Mouse (Mus musculus) midbrain, embryonic 14.5 days (tissue): ENCODE results near the gene Nrm. TPM values are rescaled to one million over a fixed set of nuclear protein-coding genes. Genes with fewer than 3 reads are reported as not detected.
A peak's percentile ranks its signal among the peaks of the same experiment; 100 is the strongest.

Experiments
- ATAC-seq: fragments of 200-750 bp; cut with Nextera tagmentation; 2 replicates; pipeline ENCODE4 v1.8.0; 2017; ENCODE audit warnings: moderate number of reproducible peaks, moderate library complexity; ENCODE audit not compliant: low FRiP score, low TSS enrichment
- DNase-seq: peaks from one replicate; pipeline ENCODE4 v3.0.0-alpha.2; 2015
- H3K27ac ChIP-seq: fragments of 300-500 bp; sonication (generic); replicated peaks from 2 replicates; pipeline ENCODE4 v1.5.1; 2014; ENCODE audit warnings: mild to moderate bottlenecking, low read depth, low read length, moderate library complexity
- H3K27me3 ChIP-seq: fragments of 300-500 bp; sonication (generic); 2 replicates; pipeline ENCODE4 v1.6.1; 2014; ENCODE audit warnings: low read length, control low read depth, mixed read lengths; ENCODE audit not compliant: control insufficient read depth, insufficient read depth
- H3K36me3 ChIP-seq: fragments of 300-500 bp; sonication (generic); 2 replicates; pipeline ENCODE4 v1.6.1; 2014; ENCODE audit warnings: low read length, control low read depth; ENCODE audit not compliant: control insufficient read depth, insufficient read depth
- H3K4me1 ChIP-seq: fragments of 300-500 bp; sonication (generic); 2 replicates; pipeline ENCODE4 v1.6.1; 2014; ENCODE audit warnings: mild to moderate bottlenecking, antibody characterized with exemption, low read length, control low read depth; ENCODE audit not compliant: control insufficient read depth, insufficient read depth
- H3K4me2 ChIP-seq: fragments of 300-500 bp; sonication (generic); 2 replicates; pipeline ENCODE4 v1.6.1; 2014; ENCODE audit warnings: mild to moderate bottlenecking, low read length, moderate library complexity
- H3K4me3 ChIP-seq: fragments of 300-500 bp; sonication (generic); replicated peaks from 2 replicates; pipeline ENCODE4 v1.5.1; 2014; ENCODE audit warnings: low read depth, low read length
- H3K9ac ChIP-seq: fragments of 300-500 bp; sonication (generic); replicated peaks from 2 replicates; pipeline ENCODE4 v1.6.1; 2014; ENCODE audit warnings: mild to moderate bottlenecking, low read length, moderate library complexity
- H3K9me3 ChIP-seq: fragments of 300-500 bp; sonication (generic); 2 replicates; pipeline ENCODE4 v1.6.1; 2016; ENCODE audit warnings: low read length, control low read depth, mixed read lengths; ENCODE audit not compliant: control insufficient read depth
- WGBS: fragments of 180-500 bp; shearing (Covaris S2); extraction: QIAGEN DNeasy Blood & Tissue Kit; methylation state at CpG from one replicate; pipeline ENCODE4 v1.1.7; 2014; 5-methylcytosine and 5-hydroxymethylcytosine counted together
- polyA plus RNA-seq: library from polyadenylated mRNA; unstranded; fragments of >200 nt; fragmentation: Nextera tagmentation; extraction: Ambion mirVana; gene quantifications from 2 replicates; pipeline ENCODE4 v1.2.1, GENCODE M21; 2014

Gene Nrm
- polyA plus RNA-seq, 1 experiment from 2014 or later, result 20.2 TPM

DNA sequence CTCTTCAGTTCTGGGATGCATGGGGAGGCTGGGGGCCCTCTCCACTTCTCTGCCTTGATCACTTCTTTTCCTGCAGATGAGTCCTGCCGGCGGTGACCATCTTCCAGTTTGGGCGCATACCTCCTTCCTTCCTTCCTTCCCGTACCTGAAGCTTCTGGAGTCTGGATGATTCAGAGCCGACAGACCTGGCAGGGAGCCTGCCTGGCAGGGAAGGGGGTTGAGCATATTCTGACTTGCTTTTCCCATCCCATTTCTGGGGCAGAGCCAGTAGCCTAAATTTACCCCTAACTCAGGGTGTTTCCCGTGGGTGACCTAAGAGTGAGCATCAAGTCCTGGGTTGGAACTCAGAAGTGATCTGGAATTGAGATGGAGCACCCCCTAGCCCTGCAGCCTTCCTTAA, 13.6 kb downstream of the Nrm start:
- ATAC-seq, result no peak
- 93% methylated on average over 6 of the region's 6 CpGs for WGBS

GRCm38 (mm10) chr17:35879245-35880057, 18.3 kb downstream of the Nrm start, which contains the start of gene Dhx16:
Gene Dhx16, plus strand, starts transcription at chr17:35879819.
- Histone ChIP-seq H3K36me3 (peaks cover 53% of the 10 kb centered on the region), H3K4me1 (peaks cover 9% of the 10 kb centered on the region), H3K4me2 (peak within 1 kb of the TSS; percentile 80), H3K9ac (peak within 1 kb of the TSS; percentile 75), H3K27ac (peak within 1 kb of the TSS; percentile 73), H3K4me3 (peak within 1 kb of the TSS; percentile 98), H3K9me3 (no peaks in the 10 kb centered on the region), H3K27me3 (no peaks in the 10 kb centered on the region)
- 6% methylated on average over 66 of the region's 66 CpGs for WGBS
- peak; percentile 98 for DNase-seq
- peak; percentile 88 for ATAC-seq

More for the DNA sequence above, 13.6 kb downstream of the Nrm start:
- no peak overlapping the region for H3K27ac ChIP-seq
- H3K4me2 ChIP-seq, result no peak overlapping the region
- peaks cover 22% of the 10 kb centered on the region for H3K4me1 ChIP-seq
- DNase-seq, result no peak
- no peaks in the 10 kb centered on the region for H3K9me3 ChIP-seq
- H3K9ac ChIP-seq, result no peak overlapping the region
- peaks cover 39% of the 10 kb centered on the region for H3K36me3 ChIP-seq
- no peaks in the 10 kb centered on the region for H3K27me3 ChIP-seq
- H3K4me3 ChIP-seq, result no peak overlapping the region

DNA sequence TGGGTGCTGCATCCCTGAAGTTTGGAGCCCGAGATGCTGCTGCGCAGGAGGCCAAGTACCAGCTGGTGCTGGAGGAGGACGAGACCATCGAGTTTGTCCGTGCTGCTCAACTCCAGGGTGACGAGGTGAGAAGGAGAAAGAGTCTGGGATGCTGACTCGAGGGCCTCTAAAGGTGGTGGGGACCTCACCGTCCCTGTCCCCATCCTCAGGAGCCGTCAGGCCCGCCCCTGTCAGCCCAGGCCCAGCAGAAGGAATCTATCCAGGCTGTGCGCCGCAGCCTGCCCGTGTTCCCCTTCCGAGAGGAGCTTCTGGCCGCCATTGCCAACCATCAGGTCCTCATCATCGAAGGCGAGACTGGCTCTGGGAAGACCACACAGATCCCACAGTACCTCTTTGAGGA, 21.8 kb downstream of the Nrm start:
- H3K27ac ChIP-seq, result no peak overlapping the region
- peaks cover 64% of the 10 kb centered on the region for H3K36me3 ChIP-seq
- no peak overlapping the region for H3K4me2 ChIP-seq
- peaks cover 9% of the 10 kb centered on the region for H3K4me1 ChIP-seq
- H3K27me3 ChIP-seq, result no peaks in the 10 kb centered on the region
- H3K9me3 ChIP-seq, result no peaks in the 10 kb centered on the region
- H3K4me3 ChIP-seq, result no peak overlapping the region
- H3K9ac ChIP-seq, result no peak overlapping the region
- ATAC-seq (no peak), DNase-seq (no peak)
- 96% methylated on average over 17 of the region's 17 CpGs for WGBS

DNA sequence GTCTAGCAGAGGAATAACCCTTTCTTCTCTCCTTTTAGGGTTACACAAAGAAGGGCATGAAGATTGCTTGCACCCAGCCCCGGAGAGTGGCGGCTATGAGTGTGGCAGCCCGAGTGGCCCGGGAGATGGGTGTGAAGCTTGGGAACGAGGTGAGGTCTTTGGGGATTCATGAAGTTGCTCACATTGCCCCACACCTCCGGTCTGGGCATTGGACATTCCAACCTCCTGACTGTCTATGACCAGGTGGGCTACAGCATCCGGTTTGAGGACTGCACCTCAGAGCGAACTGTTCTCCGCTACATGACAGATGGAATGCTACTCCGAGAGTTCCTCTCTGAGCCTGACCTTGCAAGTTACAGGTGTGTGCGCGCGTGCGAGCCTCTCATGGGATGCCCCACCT, 22.7 kb downstream of the Nrm start:
- 95% methylated on average over 14 of the region's 14 CpGs for WGBS
- Histone ChIP-seq H3K27ac (no peak overlapping the region), H3K27me3 (no peaks in the 10 kb centered on the region), H3K4me1 (peaks cover 9% of the 10 kb centered on the region), H3K4me3 (no peak overlapping the region), H3K36me3 (peaks cover 72% of the 10 kb centered on the region), H3K9ac (no peak overlapping the region), H3K4me2 (no peak overlapping the region), H3K9me3 (no peaks in the 10 kb centered on the region)
- DNase-seq (no peak), ATAC-seq (no peak)

DNA sequence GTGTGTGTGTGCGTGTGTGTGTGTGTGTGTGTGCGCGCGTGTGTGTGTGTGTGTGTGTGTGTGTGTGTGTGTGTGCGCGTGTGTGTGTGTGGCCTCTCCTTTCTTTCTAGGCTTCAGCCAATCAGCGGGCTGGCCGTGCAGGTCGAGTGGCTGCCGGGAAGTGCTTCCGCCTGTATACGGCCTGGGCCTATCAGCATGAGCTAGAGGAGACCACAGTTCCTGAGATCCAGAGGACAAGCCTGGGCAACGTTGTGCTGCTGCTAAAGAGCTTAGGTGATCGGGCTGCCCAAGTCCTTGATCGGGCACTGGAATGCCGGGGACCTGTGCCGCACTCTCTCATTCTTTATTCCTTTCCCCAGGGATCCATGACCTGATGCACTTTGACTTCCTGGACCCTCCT, 26.6 kb downstream of the Nrm start:
- H3K4me2 ChIP-seq, result no peak overlapping the region
- no peaks in the 10 kb centered on the region for H3K4me1 ChIP-seq
- 76% methylated on average over 17 of the region's 17 CpGs for WGBS
- DNase-seq, result no peak
- H3K27ac ChIP-seq, result no peak overlapping the region
- H3K27me3 ChIP-seq, result no peaks in the 10 kb centered on the region
- H3K9ac ChIP-seq, result no peak overlapping the region
- H3K36me3 ChIP-seq, result peaks cover 96% of the 10 kb centered on the region
- no peak overlapping the region for H3K4me3 ChIP-seq
- no peak for ATAC-seq
- no peaks in the 10 kb centered on the region for H3K9me3 ChIP-seq

- Histone ChIP-seq H3K27ac (peak within 1 kb of the TSS; percentile 97), H3K9me3 (no peaks in the 10 kb centered on the region), H3K9ac (peak within 1 kb of the TSS; percentile 88), H3K36me3 (peaks cover 70% of the 10 kb centered on the region), H3K4me2 (peak within 1 kb of the TSS; percentile 100), H3K4me3 (peak within 1 kb of the TSS; percentile 82), H3K4me1 (peaks cover 12% of the 10 kb centered on the region; the same call in 1 of the 2 replicates), H3K27me3 (no peaks in the 10 kb centered on the region)
- ATAC-seq (peak; percentile 94), DNase-seq (peak; percentile 98)
- WGBS, result under 1% methylated on average over 86 of the region's 86 CpGs
Observed at GRCm38 (mm10) chr17:35896781-35897643, 35.9 kb downstream of the Nrm start, which contains the start of gene 2310061I04Rik. Gene 2310061I04Rik, minus strand, starts transcription at chr17:35897431.

- ATAC-seq, result peak; percentile 36
- peaks cover 70% of the 10 kb centered on the region for H3K36me3 ChIP-seq
- no peaks in the 10 kb centered on the region for H3K9me3 ChIP-seq
- peak overlapping the region; percentile 100 for H3K4me2 ChIP-seq
- peaks cover 12% of the 10 kb centered on the region; the same call in 1 of the 2 replicates for H3K4me1 ChIP-seq
- no peaks in the 10 kb centered on the region for H3K27me3 ChIP-seq
- DNase-seq, result no peak
- peak overlapping the region; percentile 97 for H3K27ac ChIP-seq
- peak overlapping the region; percentile 27; the same call in 1 of the 2 replicates for H3K9ac ChIP-seq
- peak overlapping the region; percentile 82 for H3K4me3 ChIP-seq
- 49% methylated on average over 23 of the region's 23 CpGs for WGBS
Observed at GRCm38 (mm10) chr17:35897644-35898573, 36.8 kb downstream of the Nrm start.

- no peak for ATAC-seq
- Histone ChIP-seq H3K27ac (no peak overlapping the region), H3K36me3 (peaks cover 79% of the 10 kb centered on the region), H3K27me3 (no peaks in the 10 kb centered on the region), H3K4me2 (no peak overlapping the region), H3K4me1 (peaks cover 12% of the 10 kb centered on the region; the same call in 1 of the 2 replicates), H3K4me3 (no peak overlapping the region), H3K9me3 (no peaks in the 10 kb centered on the region), H3K9ac (no peak overlapping the region)
- DNase-seq, result no peak
- 96% methylated on average over 3 of the region's 3 CpGs for WGBS
Observed at GRCm38 (mm10) chr17:35900636-35901035, 39.5 kb downstream of the Nrm start.
